Mouse (Mus musculus): ENCODE results near the gene Pfn4.
"Not testable (repeated sequence)": the region's sequence is repeated elsewhere in the genome, so short reads cannot be mapped to it uniquely, and the experiment has no call there.

Gene Pfn4

DNA sequence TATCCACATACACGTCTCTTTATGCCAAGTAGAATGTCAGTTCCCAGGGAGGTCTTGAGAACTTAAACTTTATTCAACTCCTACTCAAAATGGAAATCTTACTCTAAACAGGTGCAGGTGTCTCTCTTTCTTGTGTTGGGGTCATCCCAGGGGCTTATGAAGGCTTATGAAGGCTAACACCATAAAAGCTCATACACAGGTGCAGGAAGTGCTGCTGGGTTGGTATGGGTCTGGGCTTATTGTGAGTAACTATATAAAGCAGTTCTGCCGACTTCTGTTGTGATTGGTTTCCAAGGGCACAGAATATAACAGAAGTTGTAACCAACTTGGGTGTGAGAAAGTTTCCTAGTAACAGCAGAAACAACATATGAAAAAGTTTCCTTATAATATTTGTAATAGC lies 15.6 kb downstream of the Pfn4 start:
- DNase-seq (ENCODE audit: extremely low spot score, low read depth, low spot score): no peak

DNA sequence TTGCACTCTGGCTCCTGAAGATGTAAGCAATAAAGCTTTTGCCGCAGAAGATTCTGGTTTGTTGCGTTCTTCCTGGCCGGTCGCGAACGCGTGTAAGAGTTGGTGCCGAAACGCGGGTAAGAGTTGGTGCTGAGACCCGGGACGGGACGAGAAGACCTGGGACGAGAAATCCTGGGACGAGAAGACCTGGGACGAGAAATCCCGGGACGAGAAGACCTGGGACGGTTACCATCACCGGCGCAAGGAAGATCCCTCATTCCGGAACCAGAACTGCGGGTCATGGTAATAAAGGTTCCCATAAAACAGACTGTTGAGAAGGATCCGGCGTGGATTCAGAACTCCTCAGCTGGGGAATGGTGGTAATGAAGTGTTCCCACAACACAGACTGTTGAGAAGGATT lies 19.3 kb downstream of the Pfn4 start:
- not testable (repeated sequence) for DNase-seq (ENCODE audit: extremely low spot score, low read depth, low spot score)

DNA sequence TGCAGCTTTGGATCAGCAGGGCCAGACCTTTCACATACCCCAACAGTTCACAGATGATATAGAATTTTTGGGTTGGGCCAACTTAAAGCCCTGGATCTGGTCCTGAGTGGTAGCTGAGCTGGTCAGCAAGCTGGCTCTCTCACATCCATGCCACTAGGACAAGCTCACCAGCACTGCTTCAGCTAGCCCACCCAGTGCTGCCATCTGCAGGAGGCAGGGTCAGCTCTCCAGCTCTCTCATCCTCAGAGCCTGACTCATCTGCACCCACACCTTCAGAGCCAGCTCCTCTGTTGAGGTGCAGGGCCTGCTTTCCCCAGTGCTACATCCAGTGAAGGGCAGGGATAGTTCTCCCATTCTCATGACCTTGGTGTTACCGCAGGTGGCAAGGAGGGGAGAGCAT lies 24.9 kb downstream of the Pfn4 start:
- no peak for DNase-seq (ENCODE audit: extremely low spot score, low read depth, low spot score)

DNA sequence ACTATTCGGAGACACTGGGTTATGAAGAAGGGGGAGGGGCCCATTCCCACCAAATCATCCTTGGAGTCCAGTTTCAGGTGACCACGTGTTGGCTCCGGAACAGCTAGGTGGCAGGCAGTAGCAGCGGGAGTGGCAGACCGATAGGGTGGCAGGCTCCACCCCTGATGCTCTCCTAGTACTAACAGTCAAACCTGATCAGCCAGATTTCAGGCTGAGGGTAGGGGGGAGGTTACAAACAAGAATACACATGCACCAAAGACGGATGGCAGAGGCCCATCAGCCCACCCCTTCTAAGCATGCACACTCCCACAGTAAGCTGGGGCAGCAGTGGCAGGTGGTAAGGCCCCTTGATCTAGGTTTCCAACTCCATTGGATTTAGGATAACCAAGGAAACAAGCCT lies 28.6 kb downstream of the Pfn4 start:
- not testable (repeated sequence) for DNase-seq (ENCODE audit: extremely low spot score, low read depth, low spot score)

DNA sequence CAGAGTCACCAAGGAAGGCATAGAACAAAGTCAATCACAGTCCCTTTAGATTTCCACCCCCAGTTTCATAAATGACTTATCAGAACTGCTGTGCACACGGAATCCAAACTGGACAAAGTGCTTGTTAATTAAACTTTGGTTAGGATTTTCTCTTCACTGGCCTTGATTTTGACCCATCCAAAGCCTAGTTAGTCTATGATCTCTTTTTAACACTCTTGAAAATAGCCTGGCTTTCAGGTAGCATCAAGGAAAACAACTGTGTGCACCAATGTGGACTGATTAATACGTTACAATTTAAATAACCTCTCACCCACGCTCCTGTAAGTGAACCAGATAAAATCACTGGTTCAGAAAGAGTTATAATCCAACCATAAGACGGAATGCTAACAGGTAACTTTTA lies 42.2 kb downstream of the Pfn4 start:
- no peak for DNase-seq (ENCODE audit: extremely low spot score, low read depth, low spot score)

DNA sequence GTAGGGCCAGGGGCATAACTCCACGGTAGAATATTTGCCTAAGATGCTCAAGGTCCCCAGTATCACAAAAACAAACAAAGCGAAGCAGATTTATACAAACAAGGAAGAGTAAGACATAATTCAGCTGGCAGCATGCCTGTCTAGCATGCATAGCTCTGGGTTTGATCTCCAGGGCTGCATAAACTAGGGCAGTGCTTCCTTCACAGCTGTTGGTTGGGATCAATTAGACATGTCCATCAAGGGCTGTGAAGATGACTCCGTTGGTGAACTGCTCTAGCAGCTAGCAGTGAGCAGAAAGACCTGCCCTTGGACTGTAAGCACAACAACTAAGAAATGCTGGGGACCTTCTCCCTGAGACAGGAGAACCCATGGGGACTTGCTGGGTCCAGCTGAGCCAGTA lies 42.9 kb downstream of the Pfn4 start:
- DNase-seq (ENCODE audit: extremely low spot score, low read depth, low spot score): no peak

DNA sequence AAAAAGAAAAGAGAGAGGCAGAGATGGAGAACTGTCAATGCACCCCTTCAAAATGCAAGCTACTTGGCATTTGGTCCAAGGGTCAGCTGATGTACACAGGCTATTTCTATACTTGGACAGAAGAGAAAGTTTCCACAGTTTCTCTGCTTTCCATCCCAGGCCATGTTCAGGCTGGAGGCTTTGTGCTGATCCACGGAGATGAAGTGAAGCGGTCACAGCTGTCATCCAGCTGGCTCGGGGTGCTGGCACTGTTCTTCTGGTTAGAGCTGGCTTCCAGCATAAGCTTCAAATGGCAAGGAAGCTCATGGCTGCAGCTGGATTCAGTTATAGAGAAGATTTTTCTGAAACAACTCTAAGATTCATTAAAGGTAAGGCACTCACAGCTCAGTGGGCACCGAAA lies 44.8 kb downstream of the Pfn4 start:
- no peak for DNase-seq (ENCODE audit: extremely low spot score, low read depth, low spot score)

DNA sequence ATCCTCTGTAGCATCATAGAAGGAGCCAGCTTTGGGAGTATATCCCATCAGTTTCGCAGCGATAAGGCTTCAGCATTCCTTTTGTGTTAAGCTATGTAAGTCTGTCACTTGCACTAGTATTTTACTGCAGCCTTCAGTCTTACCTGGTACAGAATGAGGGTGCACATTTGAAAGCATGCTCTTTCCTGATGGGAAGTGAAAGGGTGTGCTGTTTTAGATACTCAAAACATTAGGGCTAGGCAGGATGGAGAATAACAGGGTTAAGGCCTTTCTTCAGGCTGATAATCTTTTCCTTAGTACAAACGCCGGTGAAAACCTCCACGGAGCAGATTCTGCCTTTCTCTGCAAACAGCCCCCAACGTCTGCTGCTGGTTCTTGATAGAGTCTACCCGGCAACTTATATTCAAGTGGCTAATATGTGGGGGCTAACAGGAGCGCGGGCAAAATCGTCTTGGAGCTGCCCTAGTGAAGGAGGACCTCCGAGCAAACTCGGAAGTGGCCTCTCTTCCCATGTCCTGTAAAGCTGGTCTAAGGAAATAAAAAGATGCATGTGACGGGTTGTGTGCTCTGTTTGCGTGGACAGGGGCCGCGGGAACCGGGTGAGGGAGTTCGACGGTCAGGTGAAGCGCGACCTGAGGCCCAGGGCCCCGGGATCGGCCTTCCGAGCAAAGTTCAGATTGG lies 48.0 kb downstream of the Pfn4 start:
- DNase-seq (ENCODE audit: extremely low spot score, low read depth, low spot score): no peak

DNA sequence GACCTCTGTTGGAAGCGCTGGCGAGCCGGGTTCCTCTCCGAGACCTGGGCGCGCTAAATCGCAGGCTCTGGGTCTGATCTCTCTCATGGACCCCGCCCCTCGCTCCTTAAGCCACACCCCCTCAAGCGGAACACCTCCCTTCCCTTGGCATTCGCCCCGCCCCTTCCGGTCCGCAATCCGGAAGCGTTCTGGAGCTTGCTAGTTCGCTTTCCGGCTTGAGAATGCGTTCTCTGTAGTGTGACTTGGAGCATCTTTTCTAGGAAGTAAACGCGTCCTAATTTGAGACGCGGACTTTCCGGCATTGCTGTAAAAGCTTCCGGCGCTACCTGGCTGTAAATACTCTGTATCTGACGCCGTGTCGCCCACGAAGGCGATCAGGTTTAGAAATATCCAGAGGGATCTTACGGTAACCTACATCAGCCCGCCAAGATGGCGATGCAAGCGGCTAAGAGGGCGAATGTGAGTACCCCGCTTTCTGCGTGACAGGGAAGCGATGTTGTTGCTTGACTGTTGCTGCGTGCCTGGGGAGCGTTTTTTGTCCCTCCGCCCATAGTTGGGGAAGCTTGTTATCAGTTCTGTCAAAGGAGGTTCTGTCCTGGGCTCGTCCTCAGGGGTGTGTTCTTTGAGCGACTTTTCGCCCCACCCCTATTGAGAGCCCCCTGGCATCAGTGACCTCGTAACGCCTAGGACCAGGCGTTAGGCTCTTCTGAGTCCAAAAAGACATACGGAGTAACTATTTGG lies 48.7 kb downstream of the Pfn4 start, which contains the start of gene Sf3b6:
Gene Sf3b6, plus strand, starts transcription at position 184 of the 741 bp plus-strand sequence.
- peak; percentile 85 for DNase-seq (ENCODE audit: extremely low spot score, low read depth, low spot score)

DNA sequence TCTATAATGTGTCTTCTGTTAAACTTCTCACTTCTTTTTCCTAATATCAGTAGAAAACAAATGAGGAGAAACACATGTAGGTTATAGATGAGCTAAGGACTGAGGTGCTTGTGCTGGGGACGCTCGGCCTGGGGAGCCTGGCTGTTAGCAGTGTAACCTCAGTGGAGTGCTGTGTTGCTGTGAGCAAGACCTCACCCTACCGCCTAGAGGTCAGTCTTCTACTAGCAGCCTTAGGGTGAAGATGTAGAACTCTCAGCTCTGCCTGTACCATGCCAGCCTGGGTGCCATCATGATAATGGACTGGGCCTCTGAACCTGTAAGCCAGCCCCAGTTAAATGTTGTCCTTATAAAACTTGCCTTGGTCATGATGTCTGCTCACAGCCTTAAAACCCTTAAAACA lies 58.4 kb downstream of the Pfn4 start:
- no peak for DNase-seq (ENCODE audit: extremely low spot score, low read depth, low spot score)
